Mouse (Mus musculus) retina, embryonic 14.5 days (tissue): ENCODE data around the gene Grm2.

Experiments used
- DNase-seq: peaks from one replicate; pipeline ENCODE4 v3.0.0-alpha.2; 2015; ENCODE audit warnings: low spot score

Grm2 gene

DNA sequence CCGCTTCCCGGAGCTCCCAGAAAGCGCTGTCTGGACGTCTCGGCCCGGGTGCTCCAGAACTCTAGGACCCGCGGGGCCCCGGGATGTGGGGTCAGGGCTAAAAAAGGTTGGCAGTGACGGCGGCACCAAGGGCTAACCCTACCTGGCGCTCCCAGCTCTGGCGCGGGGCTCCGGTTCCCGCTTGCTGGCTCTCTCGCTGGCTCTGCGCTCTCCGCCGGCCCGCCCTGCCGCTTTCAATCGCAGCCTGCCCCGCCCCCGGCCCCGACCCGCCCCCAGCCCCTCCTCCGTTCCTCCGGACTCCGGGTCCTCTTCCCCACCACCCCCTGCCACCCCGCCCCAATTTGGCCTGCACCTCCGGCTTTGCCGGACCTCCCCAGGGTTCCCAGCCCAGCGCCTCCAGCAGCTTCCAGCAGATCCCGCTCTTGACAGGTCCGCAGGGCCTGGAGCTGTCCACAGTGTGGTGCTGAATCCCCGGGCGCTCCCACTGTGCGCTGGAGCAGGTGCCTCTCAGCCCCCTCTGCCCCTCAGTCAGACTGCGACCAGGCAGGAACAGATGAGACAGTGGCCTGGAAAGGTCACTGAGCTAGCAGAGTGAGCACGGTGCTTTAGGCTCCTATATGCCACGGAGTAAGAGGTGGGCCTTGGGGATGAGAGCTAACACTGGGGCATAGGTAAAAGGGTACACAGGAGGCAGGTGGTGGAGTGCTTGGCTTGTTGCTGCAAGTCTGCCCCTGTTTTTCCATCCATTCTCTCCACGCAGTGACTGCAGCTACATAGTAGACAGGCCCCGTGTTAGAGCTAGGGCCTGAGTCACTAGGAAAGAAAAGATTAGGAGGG is at the start of gene Grm2:
TSS of gene Grm2 (minus strand) at position 199 of the 837 bp plus-strand sequence.
- peak; percentile 81 for DNase-seq

- DNase-seq, result no peak
Measured at GRCm38 (mm10) chr9:106692973-106693481, 37.1 kb upstream of the Grm2 start.

GRCm38 (mm10) chr9:106688834-106689233 is 33.0 kb upstream of the Grm2 start:
- no peak for DNase-seq

GRCm38 (mm10) chr9:106686983-106687650 is 31.2 kb upstream of the Grm2 start:
- peak; percentile 94 for DNase-seq

DNA sequence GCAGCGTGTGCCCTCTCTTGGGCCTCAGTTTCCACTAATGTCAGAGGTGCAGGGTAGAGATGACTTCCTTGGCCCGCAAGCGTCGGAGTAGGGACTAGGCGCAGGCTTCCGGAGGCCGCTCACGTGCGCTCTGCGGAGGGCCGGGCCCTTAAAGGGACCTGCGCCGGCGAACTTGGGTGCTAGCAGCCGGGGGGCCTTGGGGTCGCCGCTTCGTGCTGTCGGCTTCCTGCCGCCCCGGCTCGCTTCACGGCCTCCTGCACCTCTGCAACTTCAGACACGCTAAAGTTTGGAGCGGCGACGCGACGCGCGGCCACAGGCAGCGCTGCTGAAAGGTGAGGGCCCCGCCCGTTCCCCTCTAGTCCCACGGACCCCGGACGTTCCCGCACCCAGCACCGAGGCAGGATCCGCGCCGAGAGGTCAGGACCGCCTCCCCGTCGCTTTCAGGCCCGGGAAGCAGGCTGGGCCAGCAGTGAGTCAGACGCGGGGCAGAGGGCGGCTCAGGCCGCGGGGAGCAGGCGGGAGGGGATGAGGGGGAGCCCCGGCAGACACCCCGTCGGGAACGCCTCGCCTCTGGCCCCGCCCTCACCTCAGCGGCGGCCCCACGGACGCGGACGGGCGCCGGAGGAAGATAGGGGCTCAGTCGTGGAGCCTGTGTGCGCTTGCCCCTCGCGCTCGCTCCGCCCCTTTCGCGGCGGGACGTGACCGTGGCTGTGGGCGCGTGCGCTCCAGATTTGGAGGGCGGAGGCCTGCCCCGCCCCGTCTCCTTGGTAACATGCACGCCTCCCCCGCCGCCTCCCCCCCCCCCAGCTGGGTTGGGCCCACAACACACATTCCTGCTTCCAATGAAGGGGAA is 29.6 kb upstream of the Grm2 start, which contains the start of gene Tex264:
TSS of gene Tex264 (minus strand) at position 679 of the 853 bp plus-strand sequence.
- peak; percentile 77 for DNase-seq

GRCm38 (mm10) chr9:106684918-106685248 is 29.0 kb upstream of the Grm2 start:
- no peak for DNase-seq

GRCm38 (mm10) chr9:106684093-106684872 is 28.4 kb upstream of the Grm2 start:
- DNase-seq, result no peak

GRCm38 (mm10) chr9:106681026-106681425 is 25.1 kb upstream of the Grm2 start:
- DNase-seq, result no peak

GRCm38 (mm10) chr9:106678242-106678641 is 22.4 kb upstream of the Grm2 start:
- DNase-seq, result no peak

- no peak for DNase-seq
Measured at GRCm38 (mm10) chr9:106677702-106678101, 21.8 kb upstream of the Grm2 start.

DNA sequence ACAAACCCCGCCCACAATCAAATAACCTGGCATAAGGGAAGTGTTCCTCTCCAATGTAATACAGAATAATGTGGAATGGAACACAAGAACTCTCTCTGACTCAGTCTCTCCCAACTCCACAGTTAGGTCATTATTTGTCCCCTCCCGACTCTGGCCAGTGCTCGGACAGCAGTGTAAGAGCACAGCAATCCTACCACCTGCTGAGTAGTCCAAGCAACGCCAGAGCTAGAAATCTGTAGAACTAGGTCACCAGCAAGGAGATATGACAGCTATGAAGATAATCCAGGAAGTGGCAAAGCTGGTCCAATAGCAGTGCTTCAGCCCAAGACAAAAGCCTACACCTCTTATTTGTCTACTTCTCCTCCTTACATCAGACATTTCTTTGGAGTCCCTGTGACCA is 20.7 kb upstream of the Grm2 start:
- DNase-seq, result no peak

GRCm38 (mm10) chr9:106675965-106676364 is 20.1 kb upstream of the Grm2 start:
- DNase-seq, result no peak

- DNase-seq, result peak; percentile 95
Measured at GRCm38 (mm10) chr9:106675480-106675879, 19.6 kb upstream of the Grm2 start.

GRCm38 (mm10) chr9:106673860-106674259 is 18.0 kb upstream of the Grm2 start:
- no peak for DNase-seq

GRCm38 (mm10) chr9:106664856-106665255 is 9.0 kb upstream of the Grm2 start:
- no peak for DNase-seq

GRCm38 (mm10) chr9:106664433-106664832 is 8.6 kb upstream of the Grm2 start:
- no peak for DNase-seq

DNA sequence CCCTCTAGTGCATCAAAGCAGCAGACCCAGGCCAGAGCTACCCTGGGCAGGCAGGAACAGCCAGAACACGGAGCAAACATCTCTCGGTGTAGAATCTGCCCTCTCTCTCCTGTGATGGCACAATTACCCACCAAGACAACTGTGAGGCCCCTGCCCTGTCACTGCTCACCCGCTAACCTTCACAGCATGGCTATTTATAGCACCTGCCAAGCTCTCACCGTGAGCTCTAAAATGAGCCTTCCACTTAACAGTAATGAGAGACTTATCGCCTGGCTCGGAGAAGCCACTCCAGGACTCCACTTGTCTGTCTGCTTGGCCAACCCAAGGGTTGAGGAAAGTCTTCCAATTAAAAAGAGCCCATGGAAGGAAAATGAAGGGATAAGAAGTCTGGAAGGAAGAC is 7.3 kb upstream of the Grm2 start:
- no peak for DNase-seq

DNA sequence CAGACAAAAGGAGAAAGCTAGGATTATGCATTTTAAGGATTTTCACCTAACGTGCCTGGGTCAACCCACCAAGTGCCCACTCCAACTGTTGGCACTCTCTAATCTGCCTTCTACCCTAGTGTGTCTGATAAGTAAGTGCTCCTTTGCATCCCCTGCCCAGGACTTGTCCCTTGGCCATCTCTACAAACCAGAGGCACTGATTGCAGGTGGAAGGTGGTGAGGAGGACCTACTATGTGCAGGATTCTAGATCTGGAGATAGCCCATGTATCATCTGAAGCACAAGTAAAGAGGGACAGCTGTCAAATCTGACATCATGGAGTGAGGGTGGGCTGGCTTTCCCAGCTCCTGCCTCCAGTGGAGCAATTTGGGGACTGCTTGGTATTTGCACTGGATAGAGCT is 4.1 kb upstream of the Grm2 start:
- DNase-seq, result no peak

DNA sequence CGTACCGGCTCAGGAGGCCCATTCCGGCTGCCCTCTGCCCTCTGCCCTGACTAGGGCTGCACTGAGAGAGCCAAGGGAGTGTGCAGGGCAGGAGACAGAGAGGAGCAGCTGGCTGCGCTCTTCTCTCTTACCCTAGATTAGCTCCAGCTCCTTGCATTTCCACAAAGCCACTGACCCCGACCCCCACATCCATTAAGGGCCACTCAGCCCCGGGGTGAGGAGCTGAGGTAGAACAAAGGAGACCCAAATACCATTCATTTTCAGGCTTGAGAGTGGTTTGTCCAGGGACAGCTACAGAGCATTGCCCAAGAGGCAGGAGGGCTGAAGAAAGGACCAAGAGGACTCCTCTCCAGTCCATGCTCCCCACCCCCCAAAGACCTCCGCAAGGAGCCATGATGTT is 3.6 kb upstream of the Grm2 start:
- DNase-seq, result no peak

GRCm38 (mm10) chr9:106657592-106657991 is 1.7 kb upstream of the Grm2 start:
- no peak for DNase-seq

GRCm38 (mm10) chr9:106656820-106657219 is 938 bp upstream of the Grm2 start:
- no peak for DNase-seq

DNA sequence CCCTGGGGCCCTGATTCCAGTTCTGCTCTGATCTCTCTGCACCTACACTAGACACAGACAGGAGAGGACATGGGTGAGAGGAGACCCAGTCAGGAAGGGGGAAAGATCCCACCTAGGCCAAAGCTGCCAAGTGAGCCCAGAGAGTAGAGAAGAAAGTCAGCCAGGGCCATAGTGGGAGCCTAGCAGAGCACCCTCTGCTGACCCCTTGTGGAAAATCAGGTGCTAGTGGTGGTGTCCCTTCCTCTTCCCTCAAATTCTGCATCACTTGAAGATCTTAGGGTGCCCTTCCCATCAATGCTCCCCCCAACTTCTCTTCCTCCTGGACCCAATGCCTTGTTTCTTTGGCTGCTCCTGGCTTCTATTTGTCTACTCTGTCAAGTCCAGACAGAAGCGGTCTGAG is 3.2 kb downstream of the Grm2 start:
- DNase-seq, result peak; percentile 27
